Mouse (Mus musculus) hematopoietic stem cell, adult 5-6 weeks (primary cell): ENCODE results near the gene Slc50a1. TPM values are rescaled to one million over a fixed set of nuclear protein-coding genes. Genes with fewer than 3 reads are reported as not detected.

Source experiments
- ATAC-seq, 2 experiments: fragments of 125-278 bp in 1 of 2; replicated peaks in 1 of 2; 2 replicates each; pipeline ENCODE4 v1.8.0; 2016 to 2017; ENCODE audit warnings: inconsistent platforms in 2 of 2, mild to moderate bottlenecking in 2 of 2, moderate number of reproducible peaks in 2 of 2, low read depth in 1 of 2, moderate TSS enrichment in 1 of 2; ENCODE audit not compliant: low FRiP score in 2 of 2, poor library complexity in 2 of 2, severe bottlenecking in 2 of 2, insufficient read depth in 1 of 2, low TSS enrichment in 1 of 2
- total RNA-seq: library from RNA; stranded (forward); fragments of 172-1452, 232-1000 nt; gene quantifications from 2 replicates; pipeline ENCODE4 v1.2.3, GENCODE M21; 2017

Slc50a1 gene
- total RNA-seq, 1 experiment from 2014 or later: 96.6 TPM

DNA sequence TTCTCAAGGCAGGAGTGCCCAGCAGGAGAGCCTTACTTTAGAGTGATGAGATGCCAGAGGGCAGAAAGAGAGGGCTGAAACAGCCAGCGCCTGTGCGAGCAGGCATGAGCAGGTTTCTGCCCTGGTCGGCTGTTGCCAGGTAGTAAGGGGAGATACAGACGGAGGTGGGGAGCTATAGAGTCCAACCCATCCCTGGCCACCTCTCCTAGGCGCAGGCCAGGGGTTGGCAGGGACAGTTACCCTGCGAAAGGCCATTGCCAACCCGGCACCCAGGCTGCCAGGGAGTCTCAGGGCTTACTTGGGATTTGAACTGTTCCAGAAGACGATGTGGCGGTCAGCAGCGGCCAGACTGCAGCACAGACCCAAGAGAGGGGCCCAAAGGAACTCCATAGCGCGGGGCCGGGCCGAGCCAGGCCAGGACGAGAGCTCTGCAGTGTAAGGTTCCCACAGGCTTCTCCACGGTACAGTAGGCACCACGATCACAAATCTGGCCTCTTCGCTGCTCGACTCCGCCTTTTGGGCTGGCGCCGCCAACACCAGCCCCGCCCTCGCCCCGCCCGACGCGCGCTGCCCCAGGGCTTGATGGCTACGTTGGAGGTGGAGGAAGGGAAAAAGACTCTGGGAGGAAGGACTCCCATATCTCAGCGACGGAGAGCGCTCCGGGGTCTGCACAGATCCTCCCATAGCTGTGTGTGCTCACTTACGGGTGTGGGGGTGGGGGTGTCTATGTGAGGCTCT is 9.0 kb upstream of the Slc50a1 start:
- ATAC-seq: peak in 1 of 2 experiments; percentile 63; a peak in 2 of 4 replicates

DNA sequence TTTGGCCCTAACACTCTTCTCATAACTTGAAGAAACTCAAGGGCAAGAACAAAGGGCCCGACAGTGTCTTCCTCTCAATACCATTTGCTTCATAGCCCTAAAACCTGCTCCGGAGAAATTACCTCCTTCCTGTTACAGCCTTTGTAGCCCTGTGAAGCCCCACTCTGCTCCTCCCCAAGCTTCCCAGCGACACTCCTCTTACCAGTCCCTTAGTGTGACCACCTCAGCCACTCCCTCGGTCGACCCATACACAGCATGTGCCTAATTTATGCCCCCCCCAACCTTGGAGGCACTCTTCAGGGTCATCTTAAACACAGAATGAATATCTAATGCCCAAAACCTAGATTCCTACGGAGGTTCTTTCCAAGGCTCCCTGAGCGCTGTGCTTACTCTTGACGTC is 8.3 kb upstream of the Slc50a1 start:
- ATAC-seq: no peak

DNA sequence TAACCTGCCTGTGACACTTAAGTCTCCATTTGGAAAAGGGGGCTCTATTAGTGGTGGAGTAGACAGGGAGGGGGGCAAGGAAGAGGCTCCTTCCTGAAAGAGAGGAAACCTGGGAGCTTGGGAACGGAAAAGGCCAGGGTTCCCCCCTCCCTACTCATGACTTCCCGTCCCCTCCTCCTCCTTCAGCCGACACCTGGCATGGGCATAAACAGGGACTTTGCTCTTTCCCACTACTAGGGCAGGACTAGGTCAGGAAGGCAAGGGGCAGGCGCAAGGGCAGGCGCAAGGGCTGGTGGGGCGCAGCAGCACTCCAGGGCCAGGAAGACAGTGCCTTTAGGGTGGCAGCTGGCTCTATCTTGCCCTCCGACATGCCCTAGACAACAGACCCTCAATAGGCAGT is 7.7 kb upstream of the Slc50a1 start:
- no peak for ATAC-seq

DNA sequence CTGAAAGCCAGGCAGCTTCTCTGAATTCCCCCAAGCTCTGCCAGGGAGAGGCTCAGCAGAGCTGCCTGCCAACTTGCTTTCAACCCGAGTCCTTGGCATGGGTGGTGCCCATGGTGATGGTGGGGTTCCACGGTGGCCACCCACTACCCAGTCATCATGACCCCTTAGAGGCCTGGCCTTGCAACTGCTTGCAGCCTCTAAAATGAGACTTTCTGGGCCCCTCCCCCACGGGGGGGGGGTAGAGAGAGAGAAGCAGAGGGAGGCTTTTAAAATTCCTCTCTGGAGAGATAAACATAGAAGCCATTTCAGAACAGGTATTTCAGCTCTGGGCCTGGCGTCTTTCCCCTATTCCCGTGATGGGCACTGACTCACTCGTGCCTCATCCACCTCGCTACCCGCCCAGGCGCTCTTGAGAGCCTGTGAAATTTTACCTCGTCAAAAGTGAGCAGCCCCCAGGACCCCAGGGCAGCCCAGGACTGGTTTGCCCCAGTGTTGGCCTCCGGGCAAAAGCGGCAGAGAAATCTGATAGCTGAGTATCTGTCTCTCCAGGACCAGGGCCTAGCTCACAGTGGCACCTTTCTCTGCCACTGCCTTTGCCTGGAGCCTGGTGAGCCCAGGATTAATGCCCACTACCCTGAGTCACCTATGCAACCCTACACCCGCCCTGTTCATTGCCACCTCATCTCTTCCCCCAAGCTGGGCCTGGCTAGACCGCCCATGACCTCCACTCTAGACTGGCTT is 7.1 kb upstream of the Slc50a1 start:
- no peak for ATAC-seq

GRCm38 (mm10) chr3:89276061-89276460 is 5.7 kb upstream of the Slc50a1 start:
- no peak for ATAC-seq

- no peak for ATAC-seq
These were observed 1.4 kb upstream of the Slc50a1 start for GRCm38 (mm10) chr3:89271760-89272159.

- no peak for ATAC-seq
These were observed 521 bp upstream of the Slc50a1 start for GRCm38 (mm10) chr3:89270891-89271290.

GRCm38 (mm10) chr3:89268916-89269315 is 1.5 kb downstream of the Slc50a1 start:
- ATAC-seq: no peak

- peak; percentile 81 to 85 for ATAC-seq
These were observed 3.9 kb downstream of the Slc50a1 start for GRCm38 (mm10) chr3:89266439-89266893.

GRCm38 (mm10) chr3:89262417-89262816 is 8.0 kb downstream of the Slc50a1 start:
- ATAC-seq: no peak

- no peak for ATAC-seq
These were observed 10.2 kb downstream of the Slc50a1 start for GRCm38 (mm10) chr3:89260211-89260610.

DNA sequence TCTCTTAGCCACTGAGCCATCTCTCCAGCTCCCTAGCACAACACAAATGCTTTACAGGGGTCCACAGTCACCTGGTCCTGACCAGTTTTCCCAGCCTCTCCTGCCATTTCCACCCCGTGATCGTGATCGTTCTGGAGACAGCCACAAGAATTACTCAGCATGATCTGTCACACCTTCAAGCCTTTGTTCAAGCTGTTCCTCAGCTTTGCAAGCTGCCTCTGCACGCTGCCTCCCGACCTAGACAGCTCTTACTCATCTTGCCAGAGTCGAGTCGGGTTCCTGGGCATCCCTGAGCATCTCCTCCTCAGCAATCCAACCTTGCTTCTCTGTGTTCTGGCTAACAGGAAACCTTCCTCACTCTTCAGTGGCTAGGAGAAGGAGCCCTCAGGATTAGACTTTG is 11.3 kb downstream of the Slc50a1 start, which contains the start of gene Dpm3:
TSS of gene Dpm3 (plus strand) at position 283 of the 400 bp plus-strand sequence.
- no peak for ATAC-seq

DNA sequence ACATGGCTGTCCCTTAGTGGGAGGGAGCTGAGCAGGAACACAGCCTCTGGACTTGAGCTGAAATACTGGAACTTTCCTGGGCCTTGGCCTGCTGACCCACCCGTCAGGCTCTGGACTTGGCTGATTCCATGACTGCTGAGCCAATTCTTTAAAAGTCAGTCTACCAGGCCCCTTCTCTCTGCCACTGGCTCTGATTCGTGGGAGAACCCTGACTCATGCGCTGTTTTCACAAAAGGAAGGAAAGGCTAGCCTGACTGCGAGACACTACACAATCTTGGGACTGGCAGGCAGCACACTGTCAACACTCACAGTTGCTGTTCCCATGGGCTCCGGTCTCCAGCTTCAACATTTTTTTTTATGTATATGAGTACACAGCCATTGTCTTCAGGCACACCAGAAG is 14.2 kb downstream of the Slc50a1 start:
- no peak for ATAC-seq

DNA sequence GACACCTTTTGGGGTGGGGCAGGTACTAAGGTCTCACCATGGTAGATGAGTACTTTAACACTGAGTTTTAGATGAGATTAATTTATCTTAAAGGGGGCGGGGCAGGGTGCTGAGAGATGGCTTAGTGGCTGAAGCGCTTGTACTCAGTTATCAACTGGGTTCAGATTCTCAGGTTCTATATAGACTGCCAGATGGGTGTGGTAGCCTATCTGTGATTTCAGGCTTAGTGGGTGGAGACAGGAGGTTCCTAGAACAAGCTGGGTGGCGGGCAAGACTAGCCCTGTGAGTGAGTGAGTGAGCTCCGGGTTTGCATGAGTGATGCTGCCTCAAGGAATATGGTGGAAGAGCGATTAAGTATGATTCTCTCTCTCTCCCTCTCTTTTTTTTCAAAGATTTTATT is 15.4 kb downstream of the Slc50a1 start:
- ATAC-seq: no peak

DNA sequence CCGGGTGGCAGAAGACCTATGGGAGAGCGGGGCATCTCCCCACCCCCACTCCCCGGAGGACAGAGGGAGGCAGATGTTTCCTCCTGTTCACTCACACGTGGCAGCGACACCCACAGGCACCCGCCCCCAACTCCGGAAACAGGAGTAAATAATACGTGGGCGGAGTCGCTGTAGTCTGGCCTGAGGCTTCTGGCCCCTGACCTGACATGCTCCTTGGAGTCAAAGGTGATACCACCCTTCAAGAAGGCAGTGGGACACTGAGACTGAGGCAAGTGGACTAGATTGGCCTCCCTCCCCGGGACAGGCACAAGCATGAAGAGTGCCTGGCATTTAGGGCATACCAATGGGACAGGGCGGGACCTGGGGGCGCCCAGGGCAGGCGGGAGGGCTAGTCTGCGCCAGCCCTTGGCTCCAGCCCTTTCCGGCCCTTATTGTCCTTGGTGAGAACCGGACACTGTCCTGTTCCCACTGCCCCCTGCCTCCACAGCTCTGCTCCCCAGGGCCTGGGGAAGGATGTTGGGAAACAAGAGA is 18.9 kb downstream of the Slc50a1 start:
- ATAC-seq: peak; percentile 87 to 89

- peak; percentile 8 to 29; a peak in 1 of 4 replicates for ATAC-seq
These were observed 19.8 kb downstream of the Slc50a1 start for GRCm38 (mm10) chr3:89250435-89251040.

DNA sequence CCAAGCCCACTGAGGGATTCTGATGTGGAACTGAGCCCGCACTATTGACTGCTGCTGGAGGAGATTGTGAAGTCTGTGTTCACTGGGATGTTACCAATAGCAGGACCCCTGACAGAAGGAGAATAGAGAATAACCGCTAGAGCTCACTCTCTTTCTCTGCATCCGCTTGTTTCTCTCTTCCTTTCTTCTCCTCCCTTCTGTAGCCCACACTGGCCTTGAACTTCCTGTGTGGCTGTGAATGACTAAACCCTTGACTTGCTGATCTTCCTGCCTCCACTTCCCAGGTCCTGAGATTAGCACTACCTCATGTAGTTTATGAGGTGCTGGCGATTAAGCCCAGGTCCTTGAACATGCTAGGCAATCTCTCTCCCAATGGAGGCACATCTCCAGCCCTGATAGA is 22.9 kb downstream of the Slc50a1 start:
- no peak for ATAC-seq
